Mouse (Mus musculus): ENCODE measurements around the gene Cplx2. TPM values are rescaled to one million over a fixed set of nuclear protein-coding genes. Genes with fewer than 3 reads are reported as not detected.
A peak's percentile ranks its signal among the peaks of the same experiment; 100 is the strongest.

Cplx2 gene
- polyA plus RNA-seq, 1 experiment from 2014 or later, result 9.9 TPM

DNA sequence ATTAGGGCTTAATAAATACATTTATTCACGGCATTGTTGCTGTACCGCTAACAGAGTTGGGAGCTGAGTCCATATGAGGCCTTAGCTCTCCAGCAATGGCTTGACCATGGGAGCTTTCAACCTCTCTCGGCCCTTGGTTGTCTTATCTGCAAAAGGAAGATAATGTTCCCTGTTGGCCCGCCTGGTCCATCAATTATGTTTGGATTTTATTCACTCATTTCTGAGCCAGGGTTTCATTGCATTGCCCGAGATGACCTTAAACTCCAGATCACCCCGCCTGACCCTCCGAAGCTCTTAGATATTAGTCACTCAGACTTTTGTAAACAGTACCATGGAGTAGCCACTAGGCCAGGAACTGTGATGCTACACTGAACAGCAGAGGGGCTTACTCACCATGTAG, 33.6 kb upstream of the Cplx2 start:
- WGBS, result 87% methylated on average over 7 of the region's 7 CpGs

DNA sequence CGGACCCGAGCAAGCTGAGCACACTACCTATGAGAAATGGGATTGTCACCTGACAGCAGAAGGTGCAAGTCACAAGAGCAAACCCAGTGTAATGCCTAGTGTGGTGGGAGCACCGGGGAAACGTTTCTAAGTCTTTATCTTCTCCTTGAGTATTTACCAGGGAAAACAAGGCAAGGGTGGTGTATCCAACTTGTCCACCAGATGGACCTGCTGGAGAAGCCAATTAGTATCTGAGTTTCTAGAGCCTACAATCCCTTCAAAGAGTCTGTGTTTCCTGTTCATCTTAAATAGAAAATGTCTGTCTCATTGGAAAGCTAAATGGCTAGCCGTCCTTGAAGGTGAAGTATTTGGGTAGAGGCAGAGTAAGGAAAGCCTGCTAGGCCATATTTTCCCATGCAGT, 32.3 kb upstream of the Cplx2 start:
- Histone ChIP-seq H3K36me3 (no peaks in the 10 kb centered on the region), H3K4me3 (no peak overlapping the region), H3K27me3 (ENCODE audit: low read depth, poor library complexity, severe bottlenecking) (peaks cover 3% of the 10 kb centered on the region; the same call in 1 of the 2 replicates), H3K4me1 (peaks cover 14% of the 10 kb centered on the region; the same call in 1 of the 2 replicates), H3K9me3 (replicated peaks) (no peaks in the 10 kb centered on the region), H3K27ac (replicated peaks) (no peak overlapping the region)
- no peak for DNase-seq (ENCODE audit: low spot score)
- WGBS, result 86% methylated on average over 5 of the region's 5 CpGs

More for the DNA sequence above, 33.6 kb upstream of the Cplx2 start:
- Histone ChIP-seq H3K27ac (replicated peaks) (no peak overlapping the region), H3K36me3 (no peaks in the 10 kb centered on the region), H3K9me3 (replicated peaks) (no peaks in the 10 kb centered on the region), H3K4me1 (peaks cover 16% of the 10 kb centered on the region), H3K4me3 (no peak overlapping the region), H3K27me3 (ENCODE audit: low read depth, poor library complexity, severe bottlenecking) (peaks cover 10% of the 10 kb centered on the region; the same call in 1 of the 2 replicates)
- no peak for DNase-seq (ENCODE audit: low spot score)

DNA sequence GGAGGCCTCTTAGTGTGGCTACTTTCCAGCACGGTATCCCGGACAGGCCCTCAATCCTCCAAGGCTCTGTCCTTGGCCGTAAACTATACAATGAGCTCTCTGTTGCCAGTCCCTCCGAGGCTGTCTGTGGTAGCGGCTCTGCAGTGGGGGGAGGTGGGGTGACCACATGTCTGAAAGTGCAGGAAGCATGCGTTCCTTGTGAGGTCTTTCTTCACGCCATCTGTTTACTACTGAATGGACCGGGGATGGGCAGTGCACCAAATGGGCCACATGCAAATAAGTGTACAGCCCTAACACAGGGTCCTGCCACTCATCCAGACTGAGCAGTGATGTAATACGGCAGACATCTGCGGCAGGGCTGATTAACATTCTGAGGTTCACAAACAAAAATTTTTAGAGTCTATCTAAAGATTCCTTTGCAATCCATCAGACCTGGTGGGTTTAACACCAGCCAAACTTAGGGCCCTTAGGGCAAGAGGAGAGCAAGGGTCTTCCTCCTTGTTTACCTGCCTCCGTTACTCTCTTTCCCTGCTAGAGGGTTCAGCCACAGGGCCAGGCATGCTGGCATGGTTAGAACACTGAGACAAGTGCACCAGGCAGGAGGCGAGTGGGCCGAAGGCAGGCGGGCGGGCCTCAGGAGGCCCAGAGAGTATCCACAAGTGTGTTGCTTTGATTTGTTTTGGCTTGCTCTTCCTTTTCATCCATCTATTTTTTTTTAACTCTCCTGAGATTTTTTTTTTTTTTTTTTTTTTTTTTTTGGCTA, 25.1 kb upstream of the Cplx2 start:
- 83% methylated on average over 15 of the region's 15 CpGs for WGBS
- Histone ChIP-seq H3K4me3 (no peak overlapping the region), H3K36me3 (no peaks in the 10 kb centered on the region), H3K27me3 (ENCODE audit: low read depth, poor library complexity, severe bottlenecking) (no peaks in the 10 kb centered on the region), H3K27ac (replicated peaks) (peak overlapping the region; percentile 49), H3K4me1 (peaks cover 10% of the 10 kb centered on the region; the same call in 1 of the 2 replicates), H3K9me3 (replicated peaks) (no peaks in the 10 kb centered on the region)
- DNase-seq (ENCODE audit: low spot score), result no peak

DNA sequence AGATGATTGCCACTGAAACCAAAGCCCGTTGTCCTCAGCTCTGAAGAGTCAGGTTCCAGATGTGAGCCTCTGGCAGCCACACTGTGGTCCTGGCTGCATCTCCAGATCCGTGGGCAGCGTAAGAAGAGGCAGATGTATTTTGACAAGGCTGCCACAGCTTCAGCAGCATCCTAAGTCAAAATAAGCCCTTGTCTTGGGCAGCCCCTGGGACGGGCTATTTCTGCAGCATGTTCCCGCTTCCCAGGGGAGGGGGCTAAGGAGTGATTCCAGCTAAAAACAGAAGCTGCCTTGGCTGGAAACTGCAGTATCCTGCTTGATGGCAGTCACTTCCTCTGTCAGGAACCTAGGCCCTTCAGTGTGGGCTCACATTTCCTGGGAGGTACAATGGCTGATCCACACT, 23.1 kb upstream of the Cplx2 start:
- H3K27me3 ChIP-seq (ENCODE audit: low read depth, poor library complexity, severe bottlenecking), result no peaks in the 10 kb centered on the region
- no peaks in the 10 kb centered on the region for H3K36me3 ChIP-seq
- no peak for DNase-seq (ENCODE audit: low spot score)
- H3K9me3 ChIP-seq (replicated peaks), result no peaks in the 10 kb centered on the region
- H3K27ac ChIP-seq (replicated peaks), result peak overlapping the region; percentile 52; the same call in 1 of the 2 replicates
- H3K4me3 ChIP-seq, result no peak overlapping the region
- peaks cover 10% of the 10 kb centered on the region; the same call in 1 of the 2 replicates for H3K4me1 ChIP-seq
- 86% methylated on average over 5 of the region's 5 CpGs for WGBS

DNA sequence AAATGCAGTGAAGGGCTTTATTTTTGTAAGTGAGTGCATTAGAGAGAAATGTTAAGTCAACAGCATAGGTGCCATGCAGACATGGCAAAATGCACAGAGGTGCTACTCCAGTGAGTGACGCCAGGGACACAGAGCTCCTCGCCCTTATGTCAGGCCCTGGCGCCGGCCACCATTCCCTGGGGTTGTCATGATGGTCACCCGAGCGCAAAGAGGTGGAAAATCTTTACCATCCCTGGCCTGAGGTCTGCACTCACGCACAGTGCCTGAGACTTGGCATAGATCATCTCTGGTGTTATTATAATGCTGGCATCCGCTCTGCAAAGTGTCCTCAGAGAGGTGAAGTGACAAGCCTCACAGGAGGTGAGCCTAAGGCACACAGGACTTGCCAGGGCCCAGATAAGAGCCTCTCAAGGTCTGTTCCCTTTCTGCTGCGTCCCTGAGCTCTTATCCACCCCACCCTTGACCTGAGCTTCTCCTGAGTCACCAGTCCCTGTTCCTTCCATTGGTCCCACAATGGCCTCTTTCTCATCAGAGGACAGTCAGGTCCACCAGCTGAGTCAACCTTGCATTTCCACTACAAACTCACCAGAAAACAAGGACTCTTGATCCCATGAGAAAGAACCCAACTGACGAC, 21.9 kb upstream of the Cplx2 start:
- Histone ChIP-seq H3K36me3 (no peaks in the 10 kb centered on the region), H3K27ac (replicated peaks) (0 out of 2 replicates have a peak overlapping the region, but pooled peaks have one; percentile 38), H3K4me1 (peaks cover 2% of the 10 kb centered on the region; the same call in 1 of the 2 replicates), H3K9me3 (replicated peaks) (no peaks in the 10 kb centered on the region), H3K4me3 (no peak overlapping the region), H3K27me3 (ENCODE audit: low read depth, poor library complexity, severe bottlenecking) (no peaks in the 10 kb centered on the region)
- DNase-seq (ENCODE audit: low spot score), result no peak
- WGBS, result 89% methylated on average over 10 of the region's 10 CpGs

DNA sequence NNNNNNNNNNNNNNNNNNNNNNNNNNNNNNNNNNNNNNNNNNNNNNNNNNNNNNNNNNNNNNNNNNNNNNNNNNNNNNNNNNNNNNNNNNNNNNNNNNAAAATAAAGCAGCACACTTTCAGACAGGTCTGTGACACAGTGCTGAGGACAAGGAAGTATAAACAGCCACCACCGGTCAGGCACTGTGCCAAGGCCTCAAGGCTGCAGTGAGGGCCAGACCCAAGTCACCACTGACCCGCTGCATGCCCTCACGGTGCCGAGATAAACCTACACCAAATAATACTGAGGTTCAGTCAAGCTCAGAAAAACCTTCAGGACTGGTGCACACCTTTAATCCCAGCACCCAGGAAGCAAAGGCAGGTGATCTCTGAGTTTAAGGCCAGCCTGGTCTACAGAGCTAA, 13.7 kb upstream of the Cplx2 start:
- no peak overlapping the region for H3K27ac ChIP-seq (replicated peaks)
- DNase-seq (ENCODE audit: low spot score), result no peak
- no peaks in the 10 kb centered on the region for H3K27me3 ChIP-seq (ENCODE audit: low read depth, poor library complexity, severe bottlenecking)
- H3K4me3 ChIP-seq, result no peak overlapping the region
- 0 out of 2 replicates have a peak, but pooled peaks cover 2% of the 10 kb centered on the region for H3K4me1 ChIP-seq
- WGBS, result 92% methylated on average over 4 of the region's 4 CpGs
- no peaks in the 10 kb centered on the region for H3K9me3 ChIP-seq (replicated peaks)
- no peaks in the 10 kb centered on the region for H3K36me3 ChIP-seq

DNA sequence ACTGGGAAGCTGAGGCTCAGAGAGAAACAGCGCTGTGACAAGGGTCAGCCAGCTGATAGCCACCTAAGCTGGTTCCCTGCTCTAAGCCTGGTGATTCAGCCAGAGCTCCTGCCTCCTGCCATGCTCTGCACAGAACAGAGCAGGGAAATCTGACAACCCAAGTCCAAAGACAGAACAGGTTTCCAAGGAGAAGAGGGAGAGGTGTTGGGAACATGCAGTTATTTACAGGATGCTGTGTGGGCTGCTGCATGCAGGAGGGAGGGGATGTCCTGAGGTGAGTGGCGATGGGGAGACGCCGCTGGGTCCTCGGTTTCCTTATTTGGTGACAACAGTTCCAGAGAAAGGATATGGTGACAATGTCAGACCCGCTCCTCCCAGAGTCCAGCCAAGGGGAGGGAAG, 12.0 kb upstream of the Cplx2 start:
- Histone ChIP-seq H3K36me3 (no peaks in the 10 kb centered on the region), H3K4me1 (0 out of 2 replicates have a peak, but pooled peaks cover 2% of the 10 kb centered on the region), H3K4me3 (no peak overlapping the region), H3K9me3 (replicated peaks) (no peaks in the 10 kb centered on the region), H3K27me3 (ENCODE audit: low read depth, poor library complexity, severe bottlenecking) (no peaks in the 10 kb centered on the region), H3K27ac (replicated peaks) (peak overlapping the region; percentile 23; the same call in 1 of the 2 replicates)
- no peak for DNase-seq (ENCODE audit: low spot score)
- WGBS, result 90% methylated on average over 6 of the region's 6 CpGs

DNA sequence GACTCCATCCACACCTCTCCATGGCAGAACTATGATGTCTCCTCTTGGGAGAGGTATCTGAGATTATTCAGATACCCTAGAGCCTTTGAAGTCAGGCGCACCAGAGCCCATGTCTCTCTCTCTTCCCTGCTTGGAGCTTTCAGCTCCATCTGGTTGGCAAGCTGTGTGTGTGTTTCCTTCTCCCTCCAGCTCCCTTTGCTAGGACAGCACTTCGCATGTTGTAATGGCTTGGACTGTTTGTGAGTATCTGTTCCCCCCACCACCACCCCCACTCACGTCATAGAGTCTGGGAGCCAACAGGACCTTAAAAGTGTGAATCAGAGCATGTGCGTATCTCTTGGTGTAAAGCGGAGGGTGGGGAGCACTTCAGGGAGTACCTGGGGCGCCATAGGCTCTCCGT, 6.5 kb upstream of the Cplx2 start:
- Histone ChIP-seq H3K36me3 (no peaks in the 10 kb centered on the region), H3K4me3 (no peak overlapping the region), H3K27me3 (ENCODE audit: low read depth, poor library complexity, severe bottlenecking) (peaks cover 17% of the 10 kb centered on the region), H3K9me3 (replicated peaks) (no peaks in the 10 kb centered on the region), H3K4me1 (peaks cover 11% of the 10 kb centered on the region), H3K27ac (replicated peaks) (no peak overlapping the region)
- 89% methylated on average over 7 of the region's 7 CpGs for WGBS
- DNase-seq (ENCODE audit: low spot score), result no peak

DNA sequence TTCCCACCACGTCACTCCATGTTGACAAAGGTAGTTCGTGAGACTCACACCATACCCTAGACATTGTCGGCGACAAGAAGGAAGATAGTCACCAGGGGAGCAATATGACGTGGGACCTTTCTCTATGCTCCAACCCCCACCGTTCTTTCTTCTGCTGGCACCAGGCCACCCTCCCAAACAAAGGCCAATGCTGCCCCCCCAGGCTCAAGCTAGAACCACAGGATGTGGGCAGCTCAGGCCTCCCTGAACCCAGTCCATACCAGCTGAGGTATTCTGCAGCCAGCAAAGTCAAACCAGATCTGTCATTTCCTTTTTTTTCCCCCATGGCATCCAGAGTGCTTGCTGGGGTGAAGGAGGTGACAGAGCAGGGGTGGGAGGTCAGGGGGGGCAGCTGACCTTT, 3.4 kb upstream of the Cplx2 start:
- H3K36me3 ChIP-seq, result no peaks in the 10 kb centered on the region
- peaks cover 47% of the 10 kb centered on the region for H3K27me3 ChIP-seq (ENCODE audit: low read depth, poor library complexity, severe bottlenecking)
- H3K27ac ChIP-seq (replicated peaks), result no peak overlapping the region
- H3K9me3 ChIP-seq (replicated peaks), result no peaks in the 10 kb centered on the region
- peaks cover 42% of the 10 kb centered on the region for H3K4me1 ChIP-seq
- no peak overlapping the region for H3K4me3 ChIP-seq
- no peak for DNase-seq (ENCODE audit: low spot score)
- 83% methylated on average over 6 of the region's 6 CpGs for WGBS

DNA sequence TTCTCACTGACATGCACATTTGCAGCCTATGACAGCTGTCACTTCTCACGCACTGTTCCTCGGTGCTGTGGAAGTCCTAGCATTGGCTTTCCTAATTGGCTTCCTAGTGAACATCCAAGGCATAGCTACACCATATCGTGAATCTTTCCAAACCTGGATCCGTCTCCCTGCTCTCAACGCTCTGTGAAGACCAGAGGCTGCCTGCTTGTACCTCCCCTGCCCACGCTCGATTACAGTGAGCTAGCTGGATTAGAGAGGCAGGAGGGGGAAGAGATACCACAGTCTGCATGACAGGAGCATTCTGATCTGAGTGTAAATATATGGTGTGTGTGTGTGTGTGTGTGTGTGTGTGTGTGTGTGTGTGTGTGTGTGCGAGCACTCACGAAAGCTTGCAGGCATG, 3.0 kb upstream of the Cplx2 start:
- no peak for DNase-seq (ENCODE audit: low spot score)
- peaks cover 47% of the 10 kb centered on the region for H3K27me3 ChIP-seq (ENCODE audit: low read depth, poor library complexity, severe bottlenecking)
- H3K9me3 ChIP-seq (replicated peaks), result no peaks in the 10 kb centered on the region
- no peaks in the 10 kb centered on the region for H3K36me3 ChIP-seq
- no peak overlapping the region for H3K27ac ChIP-seq (replicated peaks)
- no peak overlapping the region for H3K4me3 ChIP-seq
- H3K4me1 ChIP-seq, result peaks cover 46% of the 10 kb centered on the region
- WGBS, result 85% methylated on average over 9 of the region's 9 CpGs

DNA sequence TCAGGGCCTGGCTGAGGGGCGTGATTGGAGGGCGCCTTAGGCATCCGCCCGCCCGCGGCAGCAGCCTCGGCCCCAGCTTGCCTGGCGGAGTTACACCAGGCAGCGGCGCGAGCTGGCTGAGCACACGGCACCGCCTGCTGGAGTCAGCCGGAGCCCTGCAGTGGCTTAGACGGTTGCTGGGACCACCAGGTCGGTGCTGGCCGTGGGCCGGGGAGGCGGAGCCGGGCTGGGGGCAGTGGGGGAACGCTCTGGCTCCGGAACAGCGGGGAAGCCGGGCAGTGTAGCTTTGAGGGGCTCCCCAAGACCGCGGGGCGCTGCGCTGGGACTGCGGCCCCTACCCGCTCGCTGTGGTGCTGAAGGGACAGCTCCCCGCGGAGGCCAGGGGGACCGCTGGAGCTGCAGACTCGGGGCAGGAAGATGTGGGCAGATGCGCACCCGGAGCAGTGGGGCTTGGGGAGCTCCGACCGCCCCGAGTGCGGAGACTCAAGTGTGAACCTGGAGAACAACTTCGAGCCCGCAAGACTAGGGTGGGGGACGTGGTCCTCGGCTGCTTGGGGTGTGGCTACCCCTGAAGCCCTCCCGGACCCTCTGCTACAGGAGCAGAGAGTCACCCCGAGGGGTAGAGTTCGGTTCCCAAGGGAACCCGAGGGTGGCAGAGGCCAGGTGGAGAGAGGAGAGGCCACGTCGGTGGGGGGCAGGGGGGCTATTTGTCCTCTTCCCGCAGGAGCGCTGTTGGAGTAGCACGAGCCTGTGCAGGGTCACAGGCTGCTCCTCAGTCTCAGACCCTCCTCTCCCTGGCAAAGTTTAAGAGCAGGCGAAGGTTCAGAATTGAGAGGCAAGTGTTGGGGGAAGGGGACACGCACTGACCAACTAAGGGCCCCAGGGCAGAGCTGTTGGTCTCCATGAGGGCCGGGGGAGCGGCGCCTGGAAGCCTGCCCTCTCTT, 510 bp downstream of the Cplx2 start:
- peaks cover 61% of the 10 kb centered on the region for H3K4me1 ChIP-seq
- no peaks in the 10 kb centered on the region for H3K36me3 ChIP-seq
- no peaks in the 10 kb centered on the region for H3K9me3 ChIP-seq (replicated peaks)
- H3K27ac ChIP-seq (replicated peaks), result peak overlapping the region; percentile 79
- H3K27me3 ChIP-seq (ENCODE audit: low read depth, poor library complexity, severe bottlenecking), result peaks cover 61% of the 10 kb centered on the region
- peak; percentile 89 for DNase-seq (ENCODE audit: low spot score)
- under 1% methylated on average over 59 of the region's 59 CpGs for WGBS
- H3K4me3 ChIP-seq, result peak overlapping the region; percentile 58

DNA sequence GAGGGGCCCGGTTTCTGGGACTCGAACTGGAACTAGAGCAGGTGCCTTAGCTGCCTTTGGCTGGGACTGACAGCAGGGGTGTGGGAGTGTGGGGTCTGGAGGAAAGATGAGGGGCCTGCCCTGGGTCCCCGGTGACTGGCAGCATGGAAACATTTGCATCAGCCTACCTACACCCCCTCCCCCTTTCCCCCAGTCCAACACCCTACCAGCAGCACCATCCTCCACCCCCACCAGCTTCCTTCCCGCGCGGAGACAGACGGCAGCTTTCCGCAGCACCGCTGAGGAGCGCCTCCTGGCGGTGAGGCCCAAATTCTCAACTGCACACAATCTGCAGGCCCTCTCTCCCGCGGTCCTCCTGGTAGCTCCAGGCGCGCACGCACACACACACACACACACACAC, 1.5 kb downstream of the Cplx2 start:
- Histone ChIP-seq H3K36me3 (0 out of 2 replicates have a peak, but pooled peaks cover under 1% of the 10 kb centered on the region), H3K4me3 (peak overlapping the region; percentile 58), H3K27ac (replicated peaks) (peak overlapping the region; percentile 23; the same call in 1 of the 2 replicates), H3K4me1 (peaks cover 60% of the 10 kb centered on the region), H3K9me3 (replicated peaks) (no peaks in the 10 kb centered on the region), H3K27me3 (ENCODE audit: low read depth, poor library complexity, severe bottlenecking) (peaks cover 61% of the 10 kb centered on the region)
- whole genome bisulfite sequencing, result 4% methylated on average over 16 of the region's 16 CpGs
- peak; percentile 84 for DNase-seq (ENCODE audit: low spot score)

All from midbrain, embryonic 10.5 days (tissue).